Mouse (Mus musculus) kidney, embryonic 14.5 days (tissue): ENCODE results near the gene Hist1h3d. TPM values are rescaled to one million over a fixed set of nuclear protein-coding genes. Genes with fewer than 3 reads are reported as not detected.
"Not testable (repeated sequence)": the region's sequence is repeated elsewhere in the genome, so short reads cannot be mapped to it uniquely, and the experiment has no call there.

ENCODE experiments used
- ATAC-seq: fragments of 200-750 bp; cut with Nextera tagmentation; 2 replicates; pipeline ENCODE4 v1.8.0; 2017; ENCODE audit warnings: moderate number of reproducible peaks, mild to moderate bottlenecking, moderate TSS enrichment, moderate library complexity; ENCODE audit not compliant: low FRiP score, low TSS enrichment
- H3K27ac ChIP-seq: fragments of 300-500 bp; sonication (generic); 2 replicates; pipeline ENCODE4 v1.5.1; 2014; ENCODE audit warnings: low read depth, mild to moderate bottlenecking, low read length, moderate library complexity, mixed read lengths
- H3K27me3 ChIP-seq: fragments of 300-500 bp; sonication (generic); 2 replicates; pipeline ENCODE4 v1.6.1; 2014; ENCODE audit warnings: mild to moderate bottlenecking, low read length; ENCODE audit not compliant: control insufficient read depth, insufficient read depth
- H3K36me3 ChIP-seq: fragments of 300-500 bp; sonication (generic); 2 replicates; pipeline ENCODE4 v1.6.1; 2014; ENCODE audit warnings: low read length, mixed read lengths; ENCODE audit not compliant: control insufficient read depth, insufficient read depth
- H3K4me1 ChIP-seq: fragments of 300-500 bp; sonication (generic); 2 replicates; pipeline ENCODE4 v1.6.1; 2014; ENCODE audit warnings: low read length, mixed read lengths; ENCODE audit not compliant: control insufficient read depth, insufficient read depth
- H3K4me2 ChIP-seq: fragments of 300-500 bp; sonication (generic); replicated peaks from 2 replicates; pipeline ENCODE4 v1.6.1; 2014; ENCODE audit warnings: low read depth, mild to moderate bottlenecking, low read length
- H3K4me3 ChIP-seq: fragments of 300-500 bp; sonication (generic); 2 replicates; pipeline ENCODE4 v1.5.1; 2014; ENCODE audit warnings: mild to moderate bottlenecking, low read length
- H3K9ac ChIP-seq: fragments of 300-500 bp; sonication (generic); 2 replicates; pipeline ENCODE4 v1.6.1; 2014; ENCODE audit warnings: low read depth, mild to moderate bottlenecking, low read length, moderate library complexity
- H3K9me3 ChIP-seq: fragments of 300-500 bp; sonication (generic); 2 replicates; pipeline ENCODE4 v1.6.1; 2016; ENCODE audit warnings: low read length; ENCODE audit not compliant: control insufficient read depth
- WGBS: fragments of 180-500 bp; shearing (Covaris S2); extraction: QIAGEN DNeasy Blood & Tissue Kit; methylation state at CpG from one replicate; pipeline ENCODE4 v1.1.7; 2014; 5-methylcytosine and 5-hydroxymethylcytosine counted together
- microRNA-seq: library from miRNA; unstranded; fragments of <30 nt; microRNA quantifications from one replicate; pipeline ENCODE4, GENCODE M21; 2016
- polyA plus RNA-seq: library from polyadenylated mRNA; unstranded; fragments of >200 nt; fragmentation: Nextera tagmentation; extraction: Ambion mirVana; gene quantifications from 2 replicates; pipeline ENCODE4 v1.2.1, GENCODE M21; 2014

The Hist1h3d gene
- polyA plus RNA-seq, 1 experiment from 2014 or later: 12.0 TPM

DNA sequence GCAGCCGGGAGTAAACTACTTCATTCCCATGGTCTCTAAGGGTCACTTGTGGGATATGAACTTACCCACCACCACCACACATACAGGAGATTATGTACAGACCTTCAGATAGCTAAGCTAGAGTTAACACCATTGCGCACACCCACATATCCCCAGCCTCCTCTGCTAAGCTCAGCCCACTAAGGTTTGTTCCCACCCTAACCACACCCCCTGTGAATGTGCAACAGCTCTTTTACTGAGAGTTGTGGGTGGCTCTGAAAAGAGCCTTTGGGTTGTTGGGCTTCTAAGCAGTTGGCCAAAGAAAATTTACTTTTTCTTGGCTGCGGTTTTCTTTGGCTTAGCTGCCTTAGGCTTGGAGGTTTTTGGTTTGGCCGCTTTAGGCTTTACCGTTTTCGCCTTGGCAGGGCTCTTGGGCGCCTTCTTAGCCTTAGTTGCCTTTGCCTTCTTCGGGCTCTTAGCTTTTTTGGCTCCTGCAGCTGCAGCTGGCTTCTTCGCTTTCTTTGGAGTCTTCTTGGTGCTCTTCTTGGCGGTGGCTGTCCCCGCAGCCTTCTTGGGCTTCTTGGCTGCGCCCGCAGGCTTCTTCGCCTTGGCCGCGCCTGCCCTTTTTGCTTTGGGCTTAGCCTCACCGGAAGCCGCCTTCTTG is 46.1 kb downstream of the Hist1h3d start:
- H3K4me2 ChIP-seq: peak overlapping the region; percentile 77
- under 1% methylated on average over 18 of the region's 18 CpGs for whole genome bisulfite sequencing
- ATAC-seq: peak; percentile 84
- H3K4me1 ChIP-seq: peaks cover 3% of the 10 kb centered on the region; the same call in 1 of the 2 replicates
- peak overlapping the region; percentile 99 for H3K27ac ChIP-seq
- H3K9ac ChIP-seq: peak overlapping the region; percentile 95
- H3K4me3 ChIP-seq: peak overlapping the region; percentile 75
- H3K9me3 ChIP-seq: no peaks in the 10 kb centered on the region
- H3K36me3 ChIP-seq: no peaks in the 10 kb centered on the region
- H3K27me3 ChIP-seq: no peaks in the 10 kb centered on the region

DNA sequence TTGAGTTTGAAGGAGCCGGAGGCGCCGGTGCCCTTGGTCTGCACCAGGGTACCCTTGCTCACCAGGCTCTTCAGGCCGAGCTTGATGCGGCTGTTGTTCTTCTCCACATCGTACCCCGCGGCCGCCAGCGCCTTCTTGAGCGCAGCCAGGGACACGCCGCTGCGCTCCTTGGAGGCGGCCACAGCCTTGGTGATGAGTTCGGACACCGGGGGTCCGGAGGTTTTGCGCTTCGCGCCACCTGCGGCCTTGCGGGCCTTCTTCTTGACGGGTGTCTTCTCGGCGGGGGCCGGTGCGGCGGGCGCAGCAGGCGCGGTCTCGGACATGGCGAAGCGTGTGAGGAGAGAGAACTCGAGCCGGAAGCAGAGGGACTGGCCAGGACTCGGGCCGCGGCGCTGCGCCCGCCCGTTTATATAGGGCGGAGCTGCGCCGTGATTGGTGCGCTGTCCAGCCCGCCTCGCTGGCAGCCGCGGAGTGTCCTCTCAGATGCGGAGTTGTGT is 46.7 kb downstream of the Hist1h3d start, which contains the start of gene Hist1h1e:
Gene Hist1h1e, minus strand, starts transcription at position 384 of the 497 bp plus-strand sequence.
- H3K4me1 ChIP-seq, H3K36me3 ChIP-seq, H3K9me3 ChIP-seq, H3K27me3 ChIP-seq: not testable (repeated sequence)
- Histone ChIP-seq H3K9ac (peak within 1 kb of the TSS; percentile 95), H3K27ac (peak within 1 kb of the TSS; percentile 99), H3K4me2 (peak within 1 kb of the TSS; percentile 77), H3K4me3 (peak within 1 kb of the TSS; percentile 75)
- ATAC-seq: peak; percentile 96
- WGBS: under 1% methylated on average over 45 of the region's 53 CpGs

DNA sequence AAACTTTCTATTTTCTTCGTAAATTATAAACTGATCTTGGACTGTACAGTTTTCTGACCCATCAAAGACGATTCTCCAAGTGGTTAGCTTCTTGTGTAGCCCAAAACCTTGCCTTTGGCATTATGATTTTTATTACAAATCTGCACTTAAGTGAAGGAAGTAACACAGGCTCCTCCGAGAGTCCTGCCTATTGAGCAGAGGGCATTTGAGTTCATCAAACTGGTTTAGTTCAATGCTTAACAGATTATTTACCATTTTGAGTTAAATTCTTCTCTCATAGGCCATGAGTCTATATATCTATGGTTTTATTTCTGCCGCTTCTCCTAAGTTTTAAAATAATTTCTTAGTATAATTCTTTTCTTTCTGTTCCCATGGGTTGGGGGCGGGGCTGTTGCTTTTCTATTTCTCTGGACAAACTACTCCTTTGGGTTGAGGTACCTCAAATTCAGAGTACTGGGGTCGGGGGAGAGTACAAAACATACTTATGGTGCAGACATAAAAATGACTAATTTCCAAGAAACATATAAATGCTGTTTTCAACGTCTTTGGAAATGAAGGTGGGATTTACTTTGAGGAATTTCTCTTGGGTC is 47.4 kb downstream of the Hist1h3d start:
- 28% methylated on average over 7 of the region's 7 CpGs for WGBS
- H3K4me1 ChIP-seq: peaks cover 3% of the 10 kb centered on the region; the same call in 1 of the 2 replicates

More for the DNA sequence above, 47.4 kb downstream of the Hist1h3d start:
- no peak for ATAC-seq
- H3K4me2 ChIP-seq: peak overlapping the region; percentile 77
- no peaks in the 10 kb centered on the region for H3K36me3 ChIP-seq
- H3K9ac ChIP-seq: peak overlapping the region; percentile 95
- H3K27ac ChIP-seq: peak overlapping the region; percentile 99
- H3K9me3 ChIP-seq: no peaks in the 10 kb centered on the region
- no peaks in the 10 kb centered on the region for H3K27me3 ChIP-seq
- H3K4me3 ChIP-seq: peak overlapping the region; percentile 75; the same call in 1 of the 2 replicates

Small RNAs within 50 kb of the gene (microRNA-seq; reads per million reads assigned to microRNA genes)
- not detected for gene Gm44297
- not detected for gene Gm44359
- gene Gm44394: not detected

Other genes starting within 250 kb of the Hist1h3d start
- 43.9 and 55.5 TPM in 2 replicates for gene Zfp322a, start 206.6 kb upstream of the Hist1h3d start, polyA plus RNA-seq
- 12.5 and 13.5 TPM in 2 replicates for gene Abt1, start 151.9 kb upstream of the Hist1h3d start, polyA plus RNA-seq
- 0.09 TPM in 2 replicates for gene Btn1a1, start 109.9 kb upstream of the Hist1h3d start, polyA plus RNA-seq
- gene Btn2a2, start 86.9 kb upstream of the Hist1h3d start, polyA plus RNA-seq: 0.31 and 0.87 TPM in 2 replicates
- gene Hist1h4h, start 44.7 kb upstream of the Hist1h3d start, polyA plus RNA-seq: 6.1 and 9.9 TPM in 2 replicates
- gene Hist1h2af, start 41.9 kb upstream of the Hist1h3d start, polyA plus RNA-seq: 13.8 and 28.7 TPM in 2 replicates
- 8.2 and 12.5 TPM in 2 replicates for gene Hist1h3g, start 40.3 kb upstream of the Hist1h3d start, polyA plus RNA-seq
- 1.4 and 2.9 TPM in 2 replicates for gene Hist1h2bh, start 32.4 kb upstream of the Hist1h3d start, polyA plus RNA-seq
- 1.2 and 2.0 TPM in 2 replicates for gene Hist1h3f, start 31.7 kb upstream of the Hist1h3d start, polyA plus RNA-seq
- gene Hist1h4f, start 24.1 kb upstream of the Hist1h3d start, polyA plus RNA-seq: 1.1 and 2.9 TPM in 2 replicates
- gene Hist1h1d, start 22.5 kb upstream of the Hist1h3d start, polyA plus RNA-seq: 0.70 and 1.2 TPM in 2 replicates
- gene Hist1h3e, start 13.4 kb upstream of the Hist1h3d start, polyA plus RNA-seq: 11.4 and 15.4 TPM in 2 replicates
- gene Hist1h2ae, start 4.5 kb upstream of the Hist1h3d start, polyA plus RNA-seq: 114 and 155 TPM in 2 replicates
- 7.9 and 12.9 TPM in 2 replicates for gene Hist1h2bg, start 4.4 kb upstream of the Hist1h3d start, polyA plus RNA-seq
- gene Hist1h2bf, start 1.6 kb upstream of the Hist1h3d start, polyA plus RNA-seq: 6.7 and 10.8 TPM in 2 replicates
- 2.9 and 5.3 TPM in 2 replicates for gene Hist1h2ad, start 1.4 kb upstream of the Hist1h3d start, polyA plus RNA-seq
- gene Hist1h4d, start 5.8 kb downstream of the Hist1h3d start, polyA plus RNA-seq: 113 and 136 TPM in 2 replicates
- gene Hist1h2be, start 45.4 kb downstream of the Hist1h3d start, polyA plus RNA-seq: 2.9 and 3.1 TPM in 2 replicates
- 17.6 and 20.4 TPM in 2 replicates for gene Hist1h1e, start 46.8 kb downstream of the Hist1h3d start, polyA plus RNA-seq
- gene Hist1h2ac, start 108.2 kb downstream of the Hist1h3d start, polyA plus RNA-seq: 1.3 and 1.9 TPM in 2 replicates
- 54.0 and 60.2 TPM in 2 replicates for gene Hist1h2bc, start 108.4 kb downstream of the Hist1h3d start, polyA plus RNA-seq
- gene Hist1h1t, start 120.1 kb downstream of the Hist1h3d start, polyA plus RNA-seq: not detected in 2 replicates
- gene Hist1h4c, start 122.7 kb downstream of the Hist1h3d start, polyA plus RNA-seq: 9.0 and 15.0 TPM in 2 replicates
- gene Hfe, start 135.1 kb downstream of the Hist1h3d start, polyA plus RNA-seq: 6.0 and 7.6 TPM in 2 replicates
- 21.6 and 28.4 TPM in 2 replicates for gene Hist1h1c, start 163.0 kb downstream of the Hist1h3d start, polyA plus RNA-seq
- gene Hist1h3c, start 169.8 kb downstream of the Hist1h3d start, polyA plus RNA-seq: 12.7 and 18.3 TPM in 2 replicates
- 2.7 and 6.8 TPM in 2 replicates for gene Hist1h2bb, start 171.0 kb downstream of the Hist1h3d start, polyA plus RNA-seq
- gene Hist1h2ab, start 175.4 kb downstream of the Hist1h3d start, polyA plus RNA-seq: 70.3 and 91.4 TPM in 2 replicates
- gene Hist1h3b, start 176.5 kb downstream of the Hist1h3d start, polyA plus RNA-seq: 12.5 and 22.2 TPM in 2 replicates
- gene Hist1h4b, start 181.2 kb downstream of the Hist1h3d start, polyA plus RNA-seq: 7.0 and 9.2 TPM in 2 replicates
- gene Hist1h4a, start 185.5 kb downstream of the Hist1h3d start, polyA plus RNA-seq: 1.3 and 1.9 TPM in 2 replicates
- gene Hist1h3a, start 186.6 kb downstream of the Hist1h3d start, polyA plus RNA-seq: 8.8 and 11.6 TPM in 2 replicates
- gene Hist1h1a, start 187.9 kb downstream of the Hist1h3d start, polyA plus RNA-seq: 3.5 and 6.5 TPM in 2 replicates
- gene Trim38, start 194.2 kb downstream of the Hist1h3d start, polyA plus RNA-seq: not detected in 2 replicates
- 0.07 and 0.12 TPM in 2 replicates for gene Slc17a2, start 231.2 kb downstream of the Hist1h3d start, polyA plus RNA-seq